Mouse (Mus musculus): ENCODE data around the gene Nfe2l1. TPM values are rescaled to one million over a fixed set of nuclear protein-coding genes. Genes with fewer than 3 reads are reported as not detected.

Gene Nfe2l1
- polyA plus RNA-seq, 1 experiment from 2014 or later = 75.6 TPM

DNA sequence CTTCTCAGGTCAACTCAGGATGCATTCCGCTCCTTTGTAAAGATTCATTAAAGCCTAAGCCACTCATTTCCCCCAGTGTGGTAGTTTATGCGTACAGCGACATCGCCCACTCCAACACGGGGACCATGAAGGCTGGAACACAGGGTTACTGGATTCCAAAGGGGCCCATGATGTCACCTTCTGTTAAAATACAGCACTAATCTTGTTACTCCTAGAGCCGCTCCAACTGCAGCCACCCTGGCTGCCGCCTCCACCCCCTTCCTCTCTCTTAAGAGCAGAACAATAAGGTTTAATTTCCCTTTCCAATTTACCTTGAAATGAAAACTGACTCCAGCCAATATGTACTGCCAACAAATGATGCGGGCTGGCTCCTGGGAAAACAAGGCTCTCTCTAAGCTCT, 54.7 kb downstream of the Nfe2l1 start:
- WGBS = 69% methylated on average over 8 of the region's 8 CpGs

DNA sequence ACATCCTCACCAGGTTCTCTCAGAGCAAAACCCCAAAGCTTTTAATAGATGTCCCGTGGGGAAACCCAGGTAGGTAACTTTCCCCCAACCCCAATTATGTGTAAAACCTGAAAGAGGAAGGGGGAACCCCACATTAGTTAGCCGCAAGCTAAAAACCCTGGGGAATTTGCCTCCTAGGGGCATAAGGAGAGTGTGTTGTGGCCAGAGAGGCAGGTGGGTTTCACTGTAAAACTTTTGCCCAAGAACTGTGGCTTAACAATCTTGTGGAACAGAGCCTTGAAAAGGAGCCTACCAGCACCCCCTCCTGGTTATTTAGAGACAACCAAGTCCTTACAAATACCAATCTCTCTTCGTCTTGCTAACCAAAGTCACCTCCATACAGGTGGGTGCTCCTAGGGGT, 55.2 kb downstream of the Nfe2l1 start:
- 81% methylated on average over 3 of the region's 3 CpGs for WGBS
- Histone ChIP-seq H3K4me3 (no peak overlapping the region), H3K9me3 (no peaks in the 10 kb centered on the region), H3K4me1 (peaks cover 11% of the 10 kb centered on the region), H3K9ac (no peak overlapping the region), H3K36me3 (peaks cover 44% of the 10 kb centered on the region), H3K27me3 (no peaks in the 10 kb centered on the region), H3K27ac (no peak overlapping the region), H3K4me2 (no peak overlapping the region)
- no peak for ATAC-seq (ENCODE audit: insufficient number of reproducible peaks, low FRiP score, low TSS enrichment, low read depth)

More for the DNA sequence above, 54.7 kb downstream of the Nfe2l1 start:
- Histone ChIP-seq H3K36me3 (peaks cover 39% of the 10 kb centered on the region), H3K27me3 (no peaks in the 10 kb centered on the region), H3K4me2 (no peak overlapping the region), H3K4me1 (peaks cover 11% of the 10 kb centered on the region), H3K9me3 (no peaks in the 10 kb centered on the region), H3K27ac (no peak overlapping the region), H3K9ac (no peak overlapping the region), H3K4me3 (no peak overlapping the region)
- no peak for ATAC-seq (ENCODE audit: insufficient number of reproducible peaks, low FRiP score, low TSS enrichment, low read depth)

DNA sequence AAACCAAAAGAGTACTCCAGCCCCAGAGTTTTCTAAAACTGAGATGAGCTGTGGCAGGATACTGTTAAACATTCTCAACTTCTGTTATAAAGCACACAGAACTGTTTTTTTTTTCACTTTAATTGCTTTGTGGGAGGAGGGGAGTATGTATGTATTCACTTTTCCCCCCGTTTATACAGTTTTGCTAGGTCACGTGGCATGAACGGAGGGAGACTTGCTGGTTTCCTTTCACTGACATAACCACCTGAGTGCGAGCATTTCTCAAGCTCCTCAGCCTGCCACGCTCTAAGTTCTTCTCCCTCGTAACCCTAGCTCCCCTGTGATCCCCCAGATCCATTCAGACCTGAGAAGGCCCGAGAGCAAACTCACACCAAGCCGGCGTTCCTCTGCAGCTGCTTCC, 57.4 kb downstream of the Nfe2l1 start:
- Histone ChIP-seq H3K9ac (no peak overlapping the region), H3K4me2 (no peak overlapping the region), H3K36me3 (peaks cover 63% of the 10 kb centered on the region), H3K9me3 (no peaks in the 10 kb centered on the region), H3K27ac (no peak overlapping the region), H3K4me3 (no peak overlapping the region), H3K4me1 (peaks cover 13% of the 10 kb centered on the region), H3K27me3 (no peaks in the 10 kb centered on the region)
- no peak for ATAC-seq (ENCODE audit: insufficient number of reproducible peaks, low FRiP score, low TSS enrichment, low read depth)
- 88% methylated on average over 9 of the region's 9 CpGs for WGBS

- H3K4me2 ChIP-seq = no peak overlapping the region
- ATAC-seq (ENCODE audit: insufficient number of reproducible peaks, low FRiP score, low TSS enrichment, low read depth) = no peak
- no peak overlapping the region for H3K9ac ChIP-seq
- H3K9me3 ChIP-seq = no peaks in the 10 kb centered on the region
- peaks cover 63% of the 10 kb centered on the region for H3K36me3 ChIP-seq
- H3K27ac ChIP-seq = no peak overlapping the region
- H3K4me1 ChIP-seq = peaks cover 7% of the 10 kb centered on the region
- 89% methylated on average over 9 of the region's 9 CpGs for WGBS
- no peak overlapping the region for H3K4me3 ChIP-seq
- H3K27me3 ChIP-seq = no peaks in the 10 kb centered on the region
Observed at GRCm38 (mm10) chr11:96771274-96771975, 58.3 kb downstream of the Nfe2l1 start.

DNA sequence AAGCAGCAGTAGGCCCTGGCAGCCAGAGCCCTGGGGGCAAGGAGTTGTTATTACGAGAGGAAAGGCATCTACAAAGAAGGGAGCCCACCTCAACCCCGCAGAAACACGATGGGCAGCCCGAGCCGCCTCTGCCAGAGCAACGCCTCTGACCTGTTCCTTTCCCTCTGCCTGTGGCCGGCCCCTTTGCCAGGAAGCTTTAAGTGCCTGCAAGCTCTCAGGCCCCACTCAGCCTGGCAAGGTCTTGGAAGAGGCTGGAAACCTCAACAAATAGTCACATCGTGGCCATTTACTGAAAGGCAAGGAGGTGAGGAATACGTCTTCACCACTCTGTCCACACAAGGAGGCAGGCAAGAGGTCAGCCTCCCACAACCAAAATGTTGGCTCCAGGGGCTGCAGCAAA, 61.5 kb downstream of the Nfe2l1 start:
- peaks cover 56% of the 10 kb centered on the region for H3K36me3 ChIP-seq

More for the DNA sequence above, 61.5 kb downstream of the Nfe2l1 start:
- no peaks in the 10 kb centered on the region for H3K27me3 ChIP-seq
- H3K27ac ChIP-seq = no peak overlapping the region
- H3K4me1 ChIP-seq = peaks cover 3% of the 10 kb centered on the region; the same call in 1 of the 2 replicates
- no peaks in the 10 kb centered on the region for H3K9me3 ChIP-seq
- no peak for ATAC-seq (ENCODE audit: insufficient number of reproducible peaks, low FRiP score, low TSS enrichment, low read depth)
- H3K4me2 ChIP-seq = no peak overlapping the region
- WGBS = 53% methylated on average over 9 of the region's 9 CpGs
- no peak overlapping the region for H3K4me3 ChIP-seq
- H3K9ac ChIP-seq = no peak overlapping the region

MicroRNA genes within 50 kb of the gene (microRNA counts, 519-probe panel; counts per million panel counts)
- 4,009 counts per million, percentile 92 among the panel's probes with 10 or more counts for microRNA mmu-miR-152

Small RNAs within 50 kb of the gene (microRNA-seq; reads per million reads assigned to microRNA genes)
- gene Mir152 = 226 reads per million, percentile 59 among the genes with 10 or more reads in this experiment

Other genes with a start within 250 kb of the Nfe2l1 start
- 20.9 and 22.1 TPM in 2 replicates for gene Snx11, start 52.4 kb downstream of the Nfe2l1 start, polyA plus RNA-seq (2015; fragmentation: Nextera tagmentation; extraction: Ambion mirVana)
- gene Cbx1, start 40.8 kb downstream of the Nfe2l1 start, polyA plus RNA-seq (2015; fragmentation: Nextera tagmentation; extraction: Ambion mirVana) = 89.3 and 101 TPM in 2 replicates
- gene Copz2, start 19.9 kb upstream of the Nfe2l1 start, polyA plus RNA-seq (2015; fragmentation: Nextera tagmentation; extraction: Ambion mirVana) = 203 and 213 TPM in 2 replicates
- gene Cdk5rap3, start 86.5 kb upstream of the Nfe2l1 start, polyA plus RNA-seq (2015; fragmentation: Nextera tagmentation; extraction: Ambion mirVana) = 76.2 and 87.4 TPM in 2 replicates
- 3.4 and 3.6 TPM in 2 replicates for gene Prr15l, start 98.1 kb upstream of the Nfe2l1 start, polyA plus RNA-seq (2015; fragmentation: Nextera tagmentation; extraction: Ambion mirVana)
- gene Pnpo, start 114.0 kb upstream of the Nfe2l1 start, polyA plus RNA-seq (2015; fragmentation: Nextera tagmentation; extraction: Ambion mirVana) = 33.6 and 37.6 TPM in 2 replicates
- 15.1 and 16.8 TPM in 2 replicates for gene Sp2, start 153.0 kb upstream of the Nfe2l1 start, polyA plus RNA-seq (2015; fragmentation: Nextera tagmentation; extraction: Ambion mirVana)
- 27.1 and 30.4 TPM in 2 replicates for gene Sp6, start 183.4 kb upstream of the Nfe2l1 start, polyA plus RNA-seq (2015; fragmentation: Nextera tagmentation; extraction: Ambion mirVana)
- 22.7 and 23.8 TPM in 2 replicates for gene Scrn2, start 200.0 kb upstream of the Nfe2l1 start, polyA plus RNA-seq (2015; fragmentation: Nextera tagmentation; extraction: Ambion mirVana)
- gene Lrrc46, start 211.4 kb upstream of the Nfe2l1 start, polyA plus RNA-seq (2015; fragmentation: Nextera tagmentation; extraction: Ambion mirVana) = 0.54 and 0.65 TPM in 2 replicates
- 79.5 and 84.7 TPM in 2 replicates for gene Mrpl10, start 211.6 kb upstream of the Nfe2l1 start, polyA plus RNA-seq (2015; fragmentation: Nextera tagmentation; extraction: Ambion mirVana)
- gene Osbpl7, start 220.7 kb upstream of the Nfe2l1 start, polyA plus RNA-seq (2015; fragmentation: Nextera tagmentation; extraction: Ambion mirVana) = 8.9 and 9.9 TPM in 2 replicates